Mouse (Mus musculus) megakaryocyte, embryonic 14.5 days (primary cell): ENCODE results near the gene Ifnl2.

Source experiments
- FLI1 ChIP-seq: IDR thresholded peaks from 2 replicates; pipeline ENCODE4 v1.6.1; 2012; ENCODE audit warnings: low read length, inconsistent platforms, mixed read lengths
- GATA1 ChIP-seq: IDR thresholded peaks from 3 replicates; pipeline ENCODE4 v1.6.1; 2012; ENCODE audit warnings: mixed read lengths, low read length, inconsistent platforms, borderline replicate concordance

- TF ChIP-seq GATA1 = no peak
- no peak for TF ChIP-seq FLI1
Observed at GRCm38 (mm10) chr7:28545048-28545890, 35.0 kb upstream of the Ifnl2 start.
